Mouse (Mus musculus) CD8-positive naive resting alpha-beta T cell, adult 2 months (primary cell): ENCODE measurements at regions not wholly inside any gene's neighbourhood (a gene's known extent, or its start where the extent isn't known, plus 50 kb on each side); places are given as distances from the start of the nearest gene placed in this dataset.

Source experiments
- DNase-seq, 2 experiments: peaks; one replicate each; pipeline ENCODE4 v3.0.0; 2022; ENCODE audit warnings: low read depth in 2 of 2, low spot score in 2 of 2

DNA sequence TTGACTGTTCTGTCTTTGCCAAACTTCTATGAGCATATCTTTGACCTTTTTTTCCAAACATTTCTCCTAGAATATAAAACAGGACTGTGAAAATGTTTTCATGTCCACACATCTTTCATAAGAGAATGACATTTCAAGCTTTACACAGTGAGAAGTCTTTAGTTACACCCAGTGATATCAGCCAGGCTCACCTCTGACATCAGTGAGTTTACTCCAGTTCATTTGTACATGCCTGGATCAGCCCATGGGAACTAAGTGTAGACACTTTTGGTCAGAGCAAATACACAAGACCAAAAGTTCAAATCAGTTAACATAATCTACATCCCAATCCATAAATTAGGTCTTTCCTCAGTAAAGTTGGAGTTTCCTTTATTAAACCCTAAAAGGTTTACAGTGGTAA lies 171.4 kb downstream of the Gm13691 start:
- no peak for DNase-seq

DNA sequence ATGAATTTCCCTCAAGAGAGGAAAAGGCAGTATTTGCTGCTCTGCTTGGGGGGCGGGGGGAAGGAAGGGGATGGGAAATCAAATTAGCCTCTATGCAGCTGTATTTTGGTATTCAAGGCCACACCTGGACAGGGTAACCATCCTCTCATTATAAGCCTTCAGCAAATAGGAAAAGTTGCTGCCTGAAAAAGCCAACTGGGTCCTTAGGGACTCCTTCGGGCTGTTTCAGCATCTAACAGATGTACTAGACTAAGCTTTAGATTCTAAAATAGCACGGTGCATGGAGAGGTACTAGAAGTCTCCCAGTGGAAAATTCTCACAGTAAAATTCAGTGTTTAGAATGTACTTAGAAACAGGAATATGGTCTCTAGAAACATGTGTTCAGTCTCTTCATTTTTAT lies 183.1 kb downstream of the Gm13691 start:
- DNase-seq = no peak

GRCm38 (mm10) chr2:84183624-84184287 lies 193.4 kb downstream of the Gm13691 start:
- DNase-seq = no peak

- no peak for DNase-seq
Measured at GRCm38 (mm10) chr2:84184288-84185015, 194.1 kb downstream of the Gm13691 start.

- no peak for DNase-seq
Measured at GRCm38 (mm10) chr2:84185016-84185330, 194.6 kb downstream of the Gm13691 start.

- no peak for DNase-seq
Measured at GRCm38 (mm10) chr2:84186126-84186701, 195.9 kb downstream of the Gm13691 start.

GRCm38 (mm10) chr2:84187456-84187855 lies 197.1 kb downstream of the Gm13691 start:
- DNase-seq = no peak

- DNase-seq = no peak
Measured at GRCm38 (mm10) chr2:84189302-84189701, 198.9 kb downstream of the Gm13691 start.

DNA sequence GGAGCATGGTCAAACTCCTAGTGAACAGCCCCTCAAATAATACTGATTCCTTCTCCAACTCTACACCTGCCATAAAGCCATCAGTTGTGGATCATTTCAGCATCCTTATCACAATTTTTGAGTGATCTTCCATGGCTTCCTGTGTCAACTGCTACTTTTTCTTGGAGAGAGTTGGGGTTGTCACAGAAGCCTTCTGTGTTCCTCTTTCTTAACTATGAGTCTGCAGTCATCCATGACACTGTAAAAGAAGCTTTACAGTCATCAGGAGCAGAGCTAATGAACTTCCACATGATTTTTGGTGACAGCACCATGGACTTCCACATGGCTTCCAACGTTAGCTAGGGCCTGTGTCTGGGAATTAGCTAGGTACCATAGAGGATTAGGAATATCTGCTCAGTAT lies 208.1 kb downstream of the Calcrl start:
- no peak for DNase-seq

DNA sequence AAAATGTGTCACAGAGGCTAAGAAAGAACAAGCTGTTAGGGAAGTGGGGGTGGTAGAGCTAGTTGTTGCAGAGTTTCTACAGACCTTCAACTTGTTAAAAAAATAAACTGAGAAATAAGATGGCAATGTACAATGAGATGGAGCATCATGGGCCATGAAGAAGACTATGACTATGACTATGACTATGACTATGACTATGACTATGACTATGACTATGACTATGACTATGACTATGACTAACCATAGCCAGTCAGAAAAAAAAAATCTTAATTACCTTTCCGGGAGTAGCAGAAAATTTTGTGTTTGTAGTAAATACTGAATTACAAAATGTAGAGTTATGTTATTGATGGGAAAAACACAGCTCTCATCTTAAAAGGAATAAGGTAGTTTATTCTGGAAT lies 203.2 kb downstream of the Calcrl start:
- DNase-seq = no peak

- no peak for DNase-seq
Measured at GRCm38 (mm10) chr2:84229777-84230176, 195.4 kb downstream of the Calcrl start.

- DNase-seq = no peak
Measured at GRCm38 (mm10) chr2:84235641-84236040, 189.6 kb downstream of the Calcrl start.

- DNase-seq = no peak
Measured at GRCm38 (mm10) chr2:84241244-84241643, 184.0 kb downstream of the Calcrl start.

GRCm38 (mm10) chr2:84241986-84242385 lies 183.2 kb downstream of the Calcrl start:
- no peak for DNase-seq

DNA sequence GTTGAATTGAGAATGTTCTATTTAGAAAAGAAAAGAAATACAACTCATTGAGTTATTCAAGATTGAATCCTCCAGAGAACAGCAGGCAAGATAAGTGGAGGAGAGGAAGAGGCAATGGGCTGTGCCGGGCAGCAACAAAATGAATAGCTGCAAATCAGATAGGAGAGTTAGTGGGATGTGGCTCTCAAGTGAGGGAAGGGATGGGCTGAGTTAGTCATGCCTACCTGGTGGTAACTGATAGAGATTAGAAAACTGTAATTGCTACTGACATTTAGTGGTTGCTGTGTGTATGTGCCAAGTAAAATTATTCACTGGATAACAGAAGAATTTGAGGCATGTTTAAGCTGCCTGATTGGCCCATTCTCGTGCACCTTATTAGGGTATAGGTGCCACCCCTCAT lies 179.3 kb downstream of the Calcrl start:
- DNase-seq = no peak

- no peak for DNase-seq
Measured at GRCm38 (mm10) chr2:84246562-84246961, 178.6 kb downstream of the Calcrl start.

DNA sequence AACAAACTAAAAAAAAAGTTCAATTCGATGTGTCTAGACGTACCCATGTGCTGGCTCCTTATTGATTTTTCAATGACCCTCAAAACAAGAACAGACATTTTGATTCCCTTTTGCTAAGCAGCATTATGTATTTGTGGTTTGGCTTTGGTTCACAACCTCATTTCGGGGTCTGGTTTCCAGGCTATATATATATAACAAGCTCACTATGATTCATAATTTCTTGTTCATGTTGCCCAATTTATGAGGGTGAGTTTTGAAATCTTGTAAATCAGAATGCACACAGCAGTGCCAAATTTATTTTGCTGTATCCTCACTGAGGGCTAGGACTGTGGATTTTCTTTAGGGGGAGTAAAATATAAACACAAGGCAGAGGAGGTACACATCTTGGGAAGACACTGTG lies 177.0 kb downstream of the Calcrl start:
- DNase-seq = no peak

DNA sequence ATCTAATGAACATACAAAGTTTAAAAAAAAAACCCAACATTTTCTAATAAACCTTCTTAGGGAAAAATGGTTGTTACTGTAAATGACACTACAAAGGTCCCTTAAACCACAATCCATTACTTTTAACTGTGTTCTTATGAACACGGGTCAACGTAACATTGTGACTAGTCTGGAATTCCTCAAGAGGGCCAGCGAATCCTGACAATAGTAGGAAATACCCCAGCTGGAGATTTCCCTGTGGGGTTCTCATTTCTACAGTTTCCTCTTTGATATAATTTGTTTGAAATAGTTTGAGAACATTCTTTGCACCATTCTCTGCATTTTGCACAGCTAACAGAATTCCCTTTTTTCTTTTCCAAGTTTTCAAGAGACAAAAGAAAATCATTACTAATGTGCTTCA lies 175.3 kb downstream of the Calcrl start:
- no peak for DNase-seq

- no peak for DNase-seq
Measured at GRCm38 (mm10) chr2:84252076-84252475, 173.1 kb downstream of the Calcrl start.

DNA sequence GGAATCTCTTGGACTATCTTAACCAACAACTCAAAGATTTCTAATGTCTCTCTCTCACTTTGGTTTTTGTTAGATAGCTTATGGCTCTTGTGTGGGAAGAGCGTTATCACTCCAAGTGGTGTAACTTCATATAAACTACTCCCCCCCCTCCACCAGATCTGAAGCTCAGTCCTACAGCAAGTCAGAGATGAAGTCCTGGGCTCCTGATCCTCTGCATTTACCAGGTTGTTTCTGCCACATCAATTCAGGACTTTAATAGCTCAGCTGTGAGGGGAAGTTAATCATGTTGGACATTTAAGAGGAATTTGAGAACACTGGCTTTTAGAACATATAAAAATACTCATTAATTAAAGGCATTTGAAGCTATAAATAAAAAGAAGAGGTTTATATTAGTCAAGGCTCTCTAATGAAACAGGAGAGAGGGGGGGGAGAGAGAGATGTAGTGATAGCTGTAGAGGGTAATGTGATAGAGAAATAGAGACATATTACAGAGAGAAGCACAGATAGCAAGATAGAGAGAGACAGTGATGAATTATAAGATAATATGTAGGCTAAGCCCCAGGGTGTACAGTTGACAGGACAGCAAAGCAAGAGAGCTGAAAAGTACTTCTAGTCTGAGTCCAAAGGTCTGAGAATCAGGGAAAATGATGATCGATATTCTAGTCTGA lies 166.7 kb downstream of the Calcrl start:
- no peak for DNase-seq

- no peak for DNase-seq
Measured at GRCm38 (mm10) chr2:84259222-84259621, 166.0 kb downstream of the Calcrl start.

- no peak for DNase-seq
Measured at GRCm38 (mm10) chr2:84260701-84261100, 164.5 kb downstream of the Calcrl start.
